Mouse (Mus musculus): Measurements from ENCODE around the gene Nfya. TPM values are rescaled to one million over a fixed set of nuclear protein-coding genes. Genes with fewer than 3 reads are reported as not detected.

Nfya gene
- total and polyA plus RNA-seq, 3 experiments, result 26.9 to 44.2 (median 29.3) TPM

DNA sequence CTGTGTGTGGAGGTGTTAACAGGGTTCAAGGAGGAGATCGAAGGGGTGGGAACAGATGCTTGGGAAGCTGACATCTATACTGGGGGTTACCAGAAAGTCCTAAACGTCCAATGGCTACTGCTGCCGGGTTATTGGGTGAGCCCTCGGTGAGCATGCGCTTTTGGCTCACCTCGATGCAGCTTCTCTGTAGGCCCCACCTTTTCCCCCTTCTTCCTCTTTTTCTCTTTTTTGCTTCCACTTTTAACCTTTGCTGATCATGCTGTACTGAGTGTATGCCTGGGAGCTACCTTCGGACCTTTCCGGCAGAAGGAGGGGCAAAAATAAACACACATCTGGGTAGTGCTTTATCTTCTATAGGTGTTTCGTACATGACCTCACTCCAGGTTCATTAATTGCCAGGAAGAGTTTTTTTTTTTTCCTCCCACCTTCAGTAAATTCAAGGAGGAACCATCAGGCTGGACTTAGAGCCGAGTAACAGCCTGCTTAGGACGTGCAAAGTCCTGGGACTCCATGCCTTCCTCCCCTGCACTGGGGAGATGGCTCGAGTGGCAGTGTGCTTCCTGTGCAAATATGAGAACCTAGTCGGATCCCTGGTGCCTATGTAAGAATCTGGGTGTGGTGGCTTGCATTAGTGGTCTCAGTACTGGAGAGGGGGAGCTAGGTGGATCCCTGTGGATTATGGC is 48.4 kb upstream of the Nfya start:
- no peak overlapping the region for H3K4me3 ChIP-seq (replicated peaks in 1 of 3; ENCODE audit: low read depth in 2 of 3, low read length in 2 of 3, poor library complexity in 1 of 3)
- H3K4me2 ChIP-seq (ENCODE audit: insufficient read depth, low read depth, poor library complexity, severe bottlenecking), result no peak overlapping the region
- TF ChIP-seq MAZ (IDR thresholded peaks at IDR 0.05; ENCODE audit: low read depth, low read length) (no peak), POLR2A (IDR thresholded peaks at IDR 0.05; ENCODE audit: low read depth, low read length) (no peak), MXI1 (IDR thresholded peaks at IDR 0.05; ENCODE audit: low read depth, low read length) (no peak), JUND (conservative IDR thresholded peaks at IDR 0.05; ENCODE audit: low read depth, low read length) (no peak), MAFK (IDR thresholded peaks at IDR 0.05; ENCODE audit: insufficient replicate concordance, low read length) (no peak), PAX5 (IDR thresholded peaks at IDR 0.05; ENCODE audit: low read length) (no peak), HCFC1 (IDR thresholded peaks at IDR 0.05; ENCODE audit: low read depth, low read length) (no peak), E2F4 (IDR thresholded peaks at IDR 0.05; ENCODE audit: insufficient replicate concordance, low read depth, low read length) (no peak), MEF2A (IDR thresholded peaks at IDR 0.05; ENCODE audit: borderline replicate concordance, low read depth, low read length) (no peak), IRF4 (IDR thresholded peaks at IDR 0.05; ENCODE audit: low read depth, low read length) (no peak), CTCF (conservative IDR thresholded peaks at IDR 0.05 in 1 of 2, IDR thresholded peaks at IDR 0.05 in 1 of 2; ENCODE audit: low read depth in 2 of 2, low read length in 2 of 2) (no peak), NELFE (IDR thresholded peaks at IDR 0.05; ENCODE audit: low read depth, low read length) (no peak), TCF12 (IDR thresholded peaks at IDR 0.05; ENCODE audit: low read depth, low read length) (no peak)
- no peaks in the 10 kb centered on the region for H3K36me3 ChIP-seq (replicated peaks in 1 of 2; ENCODE audit: control insufficient read depth in 1 of 2, insufficient read depth in 1 of 2, low read length in 1 of 2)
- no peak overlapping the region for H3K27ac ChIP-seq (ENCODE audit: insufficient read depth, low read depth)
- no peaks in the 10 kb centered on the region for H3K4me1 ChIP-seq (ENCODE audit: control insufficient read depth in 1 of 2, insufficient read depth in 2 of 2)
- H3K79me2 ChIP-seq (replicated peaks; ENCODE audit: control insufficient read depth, extremely low read depth, insufficient read depth, poor library complexity, severe bottlenecking), result no peaks in the 10 kb centered on the region
- no peak overlapping the region for H3K9ac ChIP-seq (ENCODE audit: insufficient read depth, low read depth)
- no peak for DNase-seq (ENCODE audit: extremely low read depth)
- dilution Hi-C loops (cut with MboI; ENCODE audit: extremely low pct_ligation_motif_present, extremely low pct_unique_long_range_greater_than_20kb, low sequenced_read_pairs) (no loop called here), in situ Hi-C loops (cut with MboI; ENCODE audit: low pct_ligation_motif_present, low pct_unique_long_range_greater_than_20kb, low sequenced_read_pairs) (loop anchor here (10.0 to 25.0 kb wide), 2 partner anchors 147 to 954 kb away; no protein-coding TSS in a partner anchor)
- H3K27me3 ChIP-seq (replicated peaks), result peaks cover 4% of the 10 kb centered on the region
- no peaks in the 10 kb centered on the region for H3K9me3 ChIP-seq (replicated peaks; ENCODE audit: low read length)

DNA sequence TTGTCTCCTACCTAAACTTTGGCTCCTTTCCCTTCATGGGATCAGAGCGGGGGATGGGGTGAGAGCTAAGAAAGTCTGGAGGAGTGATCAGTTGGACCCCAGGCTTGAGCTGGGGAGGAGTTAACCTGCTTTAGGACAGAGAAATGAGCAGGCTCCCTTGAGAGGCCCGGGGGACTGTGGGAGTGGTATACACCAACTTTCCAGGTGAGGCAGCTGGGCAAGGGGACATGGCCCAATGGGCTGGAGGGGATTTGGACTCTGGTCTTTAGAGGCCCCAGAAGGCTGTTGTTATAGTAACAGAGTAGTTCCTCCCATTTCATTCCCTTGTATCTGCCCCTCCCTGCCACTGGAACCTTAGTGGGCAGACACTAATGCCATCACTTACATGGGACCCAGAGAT is 46.2 kb upstream of the Nfya start:
- H3K4me3 ChIP-seq (replicated peaks in 1 of 3; ENCODE audit: low read depth in 2 of 3, low read length in 2 of 3, poor library complexity in 1 of 3), result no peak overlapping the region
- dilution Hi-C loops (cut with MboI; ENCODE audit: extremely low pct_ligation_motif_present, extremely low pct_unique_long_range_greater_than_20kb, low sequenced_read_pairs), result no loop called here
- H3K79me2 ChIP-seq (replicated peaks; ENCODE audit: control insufficient read depth, extremely low read depth, insufficient read depth, poor library complexity, severe bottlenecking), result no peaks in the 10 kb centered on the region
- no peak overlapping the region for H3K4me2 ChIP-seq (ENCODE audit: insufficient read depth, low read depth, poor library complexity, severe bottlenecking)
- H3K4me1 ChIP-seq (ENCODE audit: control insufficient read depth in 1 of 2, insufficient read depth in 2 of 2), result peaks cover 3% of the 10 kb centered on the region in 2 experiments; a peak in 2 of 4 replicates
- peaks cover 4% of the 10 kb centered on the region for H3K27me3 ChIP-seq (replicated peaks)
- H3K27ac ChIP-seq (ENCODE audit: insufficient read depth, low read depth), result no peak overlapping the region
- in situ Hi-C loops (cut with MboI; ENCODE audit: low pct_ligation_motif_present, low pct_unique_long_range_greater_than_20kb, low sequenced_read_pairs), result loop anchor here (10.0 to 25.0 kb wide), 2 partner anchors 149 to 956 kb away; no protein-coding TSS in a partner anchor
- no peaks in the 10 kb centered on the region for H3K9me3 ChIP-seq (replicated peaks; ENCODE audit: low read length)
- no peaks in the 10 kb centered on the region for H3K36me3 ChIP-seq (replicated peaks in 1 of 2; ENCODE audit: control insufficient read depth in 1 of 2, insufficient read depth in 1 of 2, low read length in 1 of 2)
- no peak for DNase-seq (ENCODE audit: extremely low read depth)
- TF ChIP-seq TCF12 (IDR thresholded peaks at IDR 0.05; ENCODE audit: low read depth, low read length) (no peak), USF1 (IDR thresholded peaks at IDR 0.05; ENCODE audit: low read depth, low read length) (no peak), MAFK (IDR thresholded peaks at IDR 0.05; ENCODE audit: insufficient replicate concordance, low read length) (no peak), CHD1 (IDR thresholded peaks at IDR 0.05; ENCODE audit: low read depth, low read length) (no peak), KAT2A (IDR thresholded peaks at IDR 0.05; ENCODE audit: insufficient replicate concordance, low read length) (no peak), ZKSCAN1 (IDR thresholded peaks at IDR 0.05; ENCODE audit: borderline replicate concordance, low read depth, low read length) (no peak), EP300 (IDR thresholded peaks at IDR 0.05; ENCODE audit: low read length) (no peak), ELF1 (IDR thresholded peaks at IDR 0.05; ENCODE audit: low read depth, low read length) (no peak), MYC (IDR thresholded peaks at IDR 0.05; ENCODE audit: low read depth, low read length) (no peak), HCFC1 (IDR thresholded peaks at IDR 0.05; ENCODE audit: low read depth, low read length) (no peak), UBTF (IDR thresholded peaks at IDR 0.05; ENCODE audit: low read depth, low read length) (no peak), CTCF (conservative IDR thresholded peaks at IDR 0.05 in 1 of 2, IDR thresholded peaks at IDR 0.05 in 1 of 2; ENCODE audit: low read depth in 2 of 2, low read length in 2 of 2) (no peak), SIN3A (IDR thresholded peaks at IDR 0.05; ENCODE audit: low read length) (no peak), MXI1 (IDR thresholded peaks at IDR 0.05; ENCODE audit: low read depth, low read length) (no peak), RCOR1 (conservative IDR thresholded peaks at IDR 0.05; ENCODE audit: low read depth, low read length) (no peak), SMC3 (IDR thresholded peaks at IDR 0.05; ENCODE audit: low read depth, low read length) (no peak), RAD21 (IDR thresholded peaks at IDR 0.05; ENCODE audit: low read depth, low read length) (no peak), NRF1 (IDR thresholded peaks at IDR 0.05; ENCODE audit: low read depth, low read length) (no peak)
- no peak overlapping the region for H3K9ac ChIP-seq (ENCODE audit: insufficient read depth, low read depth)
